Mouse (Mus musculus): ENCODE measurements around the gene Mpp2. TPM values are rescaled to one million over a fixed set of nuclear protein-coding genes. Genes with fewer than 3 reads are reported as not detected.

Gene Mpp2
- total RNA-seq (2023), result not detected

GRCm38 (mm10) chr11:102087931-102088898 is at the start of gene Mpp2:
Gene Mpp2 (minus strand): TSS chr11:102088515.

DNA sequence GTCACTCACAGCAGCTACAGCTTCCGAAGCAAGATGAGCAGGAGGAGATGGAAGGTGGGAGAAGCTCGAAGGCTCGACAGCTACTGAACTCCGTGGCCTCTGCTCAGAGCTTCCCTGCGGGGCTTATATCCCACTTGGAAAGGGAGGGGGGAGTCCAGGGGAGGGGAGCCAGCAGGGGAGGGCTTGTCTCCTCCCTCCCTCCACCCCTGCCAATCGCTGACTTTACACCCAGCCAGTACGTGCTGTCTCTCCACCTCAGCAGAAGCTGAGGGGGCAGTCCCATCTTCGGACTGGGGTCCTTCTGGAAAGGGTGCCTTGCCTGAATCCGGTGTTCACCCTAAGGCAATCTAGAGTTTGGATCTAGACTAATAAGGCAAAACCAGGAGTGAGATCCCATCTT is 19.4 kb upstream of the Mpp2 start, which contains the start of gene Pyy:
Pyy (minus strand) TSS at position 101 of the 400 bp plus-strand sequence.

GRCm38 (mm10) chr11:102101219-102101618 is 12.9 kb upstream of the Mpp2 start, which contains the start of gene Ppy:
Gene Ppy (minus strand): TSS chr11:102101319.

GRCm38 (mm10) chr11:102041350-102041949 is 46.9 kb downstream of the Mpp2 start, which contains the start of gene Cd300lg:
Gene Cd300lg (plus strand): TSS chr11:102041509.

DNA sequence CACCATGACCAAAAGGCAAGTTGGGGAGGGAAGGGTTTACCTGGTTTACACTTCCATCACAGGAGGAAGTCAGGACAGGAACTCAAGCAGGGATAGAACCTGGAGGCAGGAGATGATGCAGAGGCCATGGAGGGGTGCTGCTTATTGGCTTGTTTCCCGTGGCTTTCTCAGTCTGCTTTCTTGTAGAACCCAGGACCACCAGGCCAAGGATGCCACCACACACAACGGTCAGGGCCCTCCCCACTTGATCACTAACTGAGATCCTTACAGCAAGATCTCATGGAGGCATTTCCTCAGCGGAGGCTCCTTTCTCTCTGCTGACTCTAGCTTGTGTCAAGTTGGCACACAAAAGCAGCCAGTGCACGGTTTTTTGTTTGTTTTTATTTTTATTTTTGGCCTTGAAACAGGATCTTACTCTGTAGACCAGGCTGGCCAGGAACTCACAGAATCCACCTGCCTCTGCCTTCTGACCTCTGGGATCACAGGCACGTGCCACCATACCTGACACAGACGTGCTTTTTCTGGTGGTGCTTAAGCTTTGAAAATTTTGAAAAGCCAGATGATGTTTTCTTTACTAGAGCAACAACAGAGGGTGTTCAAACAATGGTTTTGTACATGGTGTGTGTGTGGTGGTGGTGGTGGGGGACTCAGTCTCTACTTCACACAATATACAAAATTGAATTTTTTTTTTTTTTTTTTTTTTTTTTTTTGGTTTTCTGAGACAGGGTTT is 60.1 kb downstream of the Mpp2 start, which contains the start of gene Mpp3:
Mpp3 (minus strand) TSS at position 375 of the 730 bp plus-strand sequence.

Other genes with a start within 250 kb of the Mpp2 start
- not detected for gene Meox1, start 194.1 kb downstream of the Mpp2 start, total RNA-seq (2023)
- not detected for gene Sost, start 121.5 kb downstream of the Mpp2 start, total RNA-seq (2023)
- not detected for gene Cfap97d1, start 104.2 kb downstream of the Mpp2 start, total RNA-seq (2023)
- gene Dusp3, start 101.5 kb downstream of the Mpp2 start, total RNA-seq (2023), result 2.5 TPM
- not detected for gene Mpp3, start 60.1 kb downstream of the Mpp2 start, total RNA-seq (2023)
- not detected for gene Cd300lg, start 47.0 kb downstream of the Mpp2 start, total RNA-seq (2023)
- not detected for gene Ppy, start 12.8 kb upstream of the Mpp2 start, total RNA-seq (2023)
- not detected for gene Pyy, start 19.3 kb upstream of the Mpp2 start, total RNA-seq (2023)
- gene Nags, start 57.0 kb upstream of the Mpp2 start, total RNA-seq (2023), result not detected
- 7.1 TPM for gene Tmem101, start 67.9 kb upstream of the Mpp2 start, total RNA-seq (2023)
- gene Lsm12, start 96.8 kb upstream of the Mpp2 start, total RNA-seq (2023), result 44.3 TPM
- gene G6pc3, start 101.1 kb upstream of the Mpp2 start, total RNA-seq (2023), result 28.6 TPM
- 134 TPM for gene Hdac5, start 141.7 kb upstream of the Mpp2 start, total RNA-seq (2023)
- gene BC030867, start 160.4 kb upstream of the Mpp2 start, total RNA-seq (2023), result 0.49 TPM
- not detected for gene Asb16, start 180.2 kb upstream of the Mpp2 start, total RNA-seq (2023)
- gene Tmub2, start 196.4 kb upstream of the Mpp2 start, total RNA-seq (2023), result 37.0 TPM
- gene Atxn7l3, start 208.1 kb upstream of the Mpp2 start, total RNA-seq (2023), result 82.7 TPM
- 128 TPM for gene Ubtf, start 231.2 kb upstream of the Mpp2 start, total RNA-seq (2023)

Measured in CD8-positive naive resting alpha-beta T cell, adult 57 days (primary cell).